Mouse (Mus musculus): ENCODE data around the gene Fmr1.
"Not testable (repeated sequence)": the region's sequence is repeated elsewhere in the genome, so short reads cannot be mapped to it uniquely, and the experiment has no call there.

The Fmr1 gene

GRCm38 (mm10) chrX:68678333-68678740, at the start of gene Fmr1:
TSS of gene Fmr1 (plus strand) at chrX:68678541.
- DNase-seq (ENCODE audit: low read depth, low spot score) = peak; percentile 95

- no peak for DNase-seq (ENCODE audit: low read depth, low spot score)
Measured at GRCm38 (mm10) chrX:68641603-68642002, 36.7 kb upstream of the Fmr1 start.

GRCm38 (mm10) chrX:68645154-68645919, 33.0 kb upstream of the Fmr1 start:
- DNase-seq (ENCODE audit: low read depth, low spot score) = no peak

DNA sequence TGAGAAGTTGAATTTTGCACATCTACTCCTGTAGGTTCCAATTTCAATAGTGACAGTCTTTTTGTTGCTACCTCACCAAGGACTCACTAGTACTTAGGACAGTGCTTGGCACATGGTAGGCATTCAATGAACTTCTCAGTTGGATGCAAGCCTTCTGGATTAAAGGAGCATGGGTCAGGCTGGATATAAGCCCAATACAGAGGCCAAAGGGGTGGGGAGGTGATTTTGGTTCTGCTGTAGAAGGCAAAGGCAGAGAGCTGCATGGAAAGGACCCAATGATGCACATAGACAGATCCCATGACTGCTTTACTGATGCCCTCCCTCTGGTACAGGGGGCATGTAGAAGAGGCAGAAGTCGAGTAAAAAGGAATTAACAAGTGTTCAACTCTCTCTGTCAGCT, 833 bp upstream of the Fmr1 start:
- no peak for DNase-seq (ENCODE audit: low read depth, low spot score)

- no peak for DNase-seq (ENCODE audit: low read depth, low spot score)
Measured at GRCm38 (mm10) chrX:68678815-68679486, 610 bp downstream of the Fmr1 start.

GRCm38 (mm10) chrX:68684706-68685105, 6.4 kb downstream of the Fmr1 start:
- DNase-seq (ENCODE audit: low read depth, low spot score) = no peak

DNA sequence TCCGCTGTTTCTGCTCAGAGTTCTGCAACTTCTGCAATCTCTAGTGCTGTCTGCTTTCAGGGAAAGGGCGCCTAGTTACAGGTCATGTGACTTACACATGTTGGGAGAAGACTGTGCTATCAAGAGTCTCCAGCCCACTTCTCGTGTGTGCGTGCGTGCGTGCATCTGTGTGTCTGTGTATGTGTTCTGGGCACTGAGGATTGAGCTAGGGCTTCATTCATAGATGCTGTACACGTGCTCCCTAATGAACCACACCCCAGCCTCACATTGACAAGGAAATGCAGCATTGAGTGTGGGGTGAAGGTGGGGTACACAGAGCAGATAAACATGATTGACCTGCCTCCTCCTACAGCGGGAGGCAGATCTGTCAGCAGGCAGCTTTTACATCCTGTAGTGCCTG, 13.6 kb downstream of the Fmr1 start:
- not testable (repeated sequence) for DNase-seq (ENCODE audit: low read depth, low spot score)

DNA sequence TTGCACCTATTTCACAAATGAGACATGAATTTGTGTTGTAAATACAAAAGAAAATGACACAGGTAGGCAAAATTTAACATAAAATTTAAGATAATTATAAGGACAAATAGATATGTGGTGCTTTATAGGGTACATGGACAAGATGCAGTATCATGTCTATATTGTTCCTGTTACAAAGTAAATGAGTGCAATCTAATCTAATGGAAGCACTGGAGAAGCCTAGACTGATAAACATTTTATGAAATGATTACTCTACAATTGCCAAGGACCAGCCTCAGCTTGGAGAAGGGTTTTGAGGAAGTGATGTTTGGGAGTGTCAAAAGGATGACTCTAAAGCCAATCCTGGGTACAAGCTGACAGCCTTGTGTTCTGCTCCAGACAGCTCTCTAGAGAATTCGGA, 58.6 kb downstream of the Fmr1 start:
- DNase-seq (ENCODE audit: low read depth, low spot score) = no peak

- no peak for DNase-seq (ENCODE audit: low read depth, low spot score)
Measured at GRCm38 (mm10) chrX:68740088-68740487, 61.7 kb downstream of the Fmr1 start.

DNA sequence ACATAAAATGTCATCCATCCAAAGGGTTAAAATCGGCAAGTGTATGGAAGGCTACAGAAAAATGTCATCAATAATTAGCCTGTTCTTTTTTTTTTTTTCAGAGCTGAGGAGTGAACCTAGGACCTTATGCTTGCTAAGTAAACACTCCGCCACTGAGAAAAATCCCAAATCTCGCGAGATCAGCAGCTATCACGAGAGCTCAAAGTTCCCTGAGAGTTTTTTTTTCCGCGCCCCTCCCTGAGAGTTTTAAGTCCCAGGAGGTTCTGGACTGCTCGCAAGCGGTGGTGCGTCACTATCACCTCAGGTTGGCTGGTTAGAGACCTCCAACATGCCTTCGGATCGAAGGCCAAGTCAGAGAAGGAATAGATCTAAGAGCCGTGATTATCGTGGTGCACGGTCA, 83.3 kb downstream of the Fmr1 start, which contains the start of gene Fmr1nb:
Gene Fmr1nb, plus strand, starts transcription at position 234 of the 400 bp plus-strand sequence.
- DNase-seq (ENCODE audit: low read depth, low spot score) = no peak

Measured in CD4-positive helper T cell, adult 2 months (primary cell).